Mouse (Mus musculus): ENCODE measurements around the gene Gm21983. TPM values are rescaled to one million over a fixed set of nuclear protein-coding genes. Genes with fewer than 3 reads are reported as not detected.

The Gm21983 gene
- total and polyA plus RNA-seq, 3 experiments: 0.22 TPM; not detected in 2

DNA sequence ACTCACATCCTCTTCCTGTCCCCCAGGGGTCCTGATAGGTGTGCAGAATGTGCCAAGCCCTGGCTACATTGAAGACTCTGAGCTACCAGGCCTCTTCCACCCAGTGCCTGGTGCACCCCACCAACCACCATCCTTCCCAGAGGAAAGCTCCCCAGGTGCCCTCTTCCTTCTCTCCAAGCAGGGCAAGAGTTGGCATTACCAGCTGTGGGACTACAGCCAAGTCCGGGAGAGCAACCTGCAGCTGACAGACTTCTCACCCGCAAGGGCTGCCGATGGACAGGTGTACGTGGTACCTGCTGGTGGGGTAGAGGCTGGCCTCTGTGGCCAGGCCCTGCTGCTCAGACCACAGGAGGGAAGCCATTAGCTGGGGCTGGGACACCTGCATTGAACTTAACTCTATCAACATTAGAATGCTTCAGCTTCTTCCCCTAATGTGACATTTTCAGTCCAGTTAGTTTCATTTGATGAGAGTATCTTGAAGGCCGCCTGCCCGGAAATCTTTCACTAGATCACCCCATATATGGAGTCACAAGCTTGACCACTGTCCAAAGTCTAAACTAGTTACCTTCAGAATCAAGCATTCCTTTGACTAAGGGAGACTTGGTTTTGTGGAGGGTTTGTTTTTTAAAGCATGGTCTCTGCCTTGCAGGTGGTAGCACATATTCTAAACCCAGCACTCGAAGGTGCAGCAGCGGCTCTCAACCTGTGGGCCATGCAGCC, 23.0 kb upstream of the Gm21983 start:
- DNase-seq (ENCODE audit: low read depth, low spot score): no peak
- no peaks in the 10 kb centered on the region for H3K27me3 ChIP-seq (ENCODE audit: control insufficient read depth in 1 of 2, insufficient read depth in 2 of 2, low read length in 2 of 2)
- H3K9ac ChIP-seq (ENCODE audit: control insufficient read depth, low read depth, low read length, poor library complexity, severe bottlenecking): no peak overlapping the region
- no peaks in the 10 kb centered on the region for H3K9me3 ChIP-seq (replicated peaks; ENCODE audit: insufficient read depth, low read length)
- no peaks in the 10 kb centered on the region; a peak in 1 of 4 replicates for H3K4me1 ChIP-seq (ENCODE audit: control insufficient read depth in 1 of 2, insufficient read depth in 2 of 2, low read length in 2 of 2)
- no peak overlapping the region for H3K4me3 ChIP-seq (ENCODE audit: control insufficient read depth in 1 of 2, insufficient read depth in 1 of 2, low read depth in 2 of 2, low read length in 2 of 2)
- TF ChIP-seq E2F4 (IDR thresholded peaks at IDR 0.05; ENCODE audit: borderline replicate concordance, low read depth, low read length) (no peak), MYC (IDR thresholded peaks at IDR 0.05; ENCODE audit: low read depth, low read length) (no peak), MYB (IDR thresholded peaks at IDR 0.05; ENCODE audit: low read depth, low read length) (no peak), SMC3 (IDR thresholded peaks at IDR 0.05; ENCODE audit: low read depth, low read length) (no peak), POLR2A (IDR thresholded peaks at IDR 0.05; ENCODE audit: control insufficient read depth in 1 of 2, insufficient read depth in 1 of 2, low read depth in 1 of 2, low read length in 2 of 2, poor library complexity in 1 of 2) (no peak), BHLHE40 (IDR thresholded peaks at IDR 0.05; ENCODE audit: borderline replicate concordance, low read depth, low read length) (no peak), HCFC1 (IDR thresholded peaks at IDR 0.05; ENCODE audit: low read depth, low read length) (no peak), MAFK (IDR thresholded peaks at IDR 0.05; ENCODE audit: borderline replicate concordance, low read depth, low read length) (no peak), RAD21 (IDR thresholded peaks at IDR 0.05; ENCODE audit: low read depth, low read length) (no peak), ETS1 (IDR thresholded peaks at IDR 0.05; ENCODE audit: low read depth, low read length) (no peak), MEF2A (IDR thresholded peaks at IDR 0.05; ENCODE audit: extremely low read depth, insufficient replicate concordance, low read depth, low read length, poor library complexity, severe bottlenecking) (no peak), NELFE (IDR thresholded peaks at IDR 0.05; ENCODE audit: low read depth, low read length) (no peak), EP300 (IDR thresholded peaks at IDR 0.05; ENCODE audit: low read depth in 1 of 2, low read length in 2 of 2) (no peak), KAT2A (conservative IDR thresholded peaks at IDR 0.05; ENCODE audit: low read depth, low read length) (no peak)
- no peaks in the 10 kb centered on the region for H3K79me2 ChIP-seq (ENCODE audit: control insufficient read depth, insufficient read depth, low read length, poor library complexity)
- H3K36me3 ChIP-seq (ENCODE audit: control insufficient read depth in 1 of 2, insufficient read depth in 2 of 2, low read length in 2 of 2): no peaks in the 10 kb centered on the region
- no peak overlapping the region for H3K27ac ChIP-seq (ENCODE audit: control insufficient read depth, low read depth, low read length)

DNA sequence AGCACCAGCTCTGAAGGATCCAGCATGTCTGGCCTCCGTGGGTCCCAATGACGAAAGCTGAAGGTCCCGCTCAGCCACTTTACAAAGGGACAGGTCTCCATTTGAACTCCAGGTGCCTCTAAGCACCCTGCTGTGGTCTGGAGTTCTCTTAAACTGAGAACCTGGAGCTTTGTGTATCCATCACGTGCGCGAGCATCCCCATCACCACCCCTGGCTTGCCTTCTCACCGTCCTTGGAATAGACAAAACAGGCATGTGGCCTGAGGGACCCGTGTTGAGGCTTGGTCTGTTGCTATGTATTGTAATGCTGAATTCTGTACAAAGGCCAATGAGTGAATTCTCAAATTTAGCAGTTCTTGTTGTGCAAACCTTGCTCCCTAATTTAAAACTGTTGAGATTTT, 17.9 kb upstream of the Gm21983 start:
- TF ChIP-seq TAL1 (IDR thresholded peaks at IDR 0.05; ENCODE audit: low read length) (no peak), GATA1 (IDR thresholded peaks at IDR 0.05; ENCODE audit: low read depth, low read length) (no peak), POLR2AphosphoS5 (IDR thresholded peaks at IDR 0.05; ENCODE audit: borderline replicate concordance, low read depth, low read length) (no peak), USF1 (IDR thresholded peaks at IDR 0.05; ENCODE audit: low read depth, low read length) (no peak), JUND (IDR thresholded peaks at IDR 0.05; ENCODE audit: low read depth, low read length) (no peak), MEF2A (IDR thresholded peaks at IDR 0.05; ENCODE audit: extremely low read depth, insufficient replicate concordance, low read depth, low read length, poor library complexity, severe bottlenecking) (no peak), ELF1 (IDR thresholded peaks at IDR 0.05; ENCODE audit: low read depth, low read length) (no peak), MXI1 (IDR thresholded peaks at IDR 0.05; ENCODE audit: low read depth, low read length) (no peak), NRF1 (IDR thresholded peaks at IDR 0.05; ENCODE audit: insufficient read depth, low read depth, low read length, poor library complexity, severe bottlenecking) (no peak), MAX (IDR thresholded peaks at IDR 0.05; ENCODE audit: low read length) (no peak), CTCF (IDR thresholded peaks at IDR 0.05 in 2 of 3, conservative IDR thresholded peaks at IDR 0.05 in 1 of 3; ENCODE audit: control insufficient read depth in 1 of 3, insufficient read depth in 1 of 3, low read depth in 2 of 3, low read length in 3 of 3, poor library complexity in 1 of 3, severe bottlenecking in 1 of 3) (no peak), UBTF (IDR thresholded peaks at IDR 0.05; ENCODE audit: borderline replicate concordance, insufficient read depth, low read depth, low read length) (no peak), ZC3H11A (IDR thresholded peaks at IDR 0.05; ENCODE audit: low read depth, low read length) (no peak), BHLHE40 (IDR thresholded peaks at IDR 0.05; ENCODE audit: borderline replicate concordance, low read depth, low read length) (no peak), RCOR1 (IDR thresholded peaks at IDR 0.05; ENCODE audit: low read depth, low read length) (no peak)
- Histone ChIP-seq H3K9ac (ENCODE audit: control insufficient read depth, low read depth, low read length, poor library complexity, severe bottlenecking) (no peak overlapping the region), H3K4me1 (ENCODE audit: control insufficient read depth in 1 of 2, insufficient read depth in 2 of 2, low read length in 2 of 2) (peaks cover 6 to 14% of the 10 kb centered on the region in 2 experiments; a peak in 3 of 4 replicates), H3K9me3 (replicated peaks; ENCODE audit: insufficient read depth, low read length) (no peaks in the 10 kb centered on the region), H3K36me3 (ENCODE audit: control insufficient read depth in 1 of 2, insufficient read depth in 2 of 2, low read length in 2 of 2) (peaks cover 11 to 16% of the 10 kb centered on the region in 2 experiments), H3K27me3 (ENCODE audit: control insufficient read depth in 1 of 2, insufficient read depth in 2 of 2, low read length in 2 of 2) (no peaks in the 10 kb centered on the region), H3K79me2 (ENCODE audit: control insufficient read depth, insufficient read depth, low read length, poor library complexity) (peaks cover 18% of the 10 kb centered on the region), H3K4me3 (ENCODE audit: control insufficient read depth in 1 of 2, insufficient read depth in 1 of 2, low read depth in 2 of 2, low read length in 2 of 2) (no peak overlapping the region), H3K27ac (ENCODE audit: control insufficient read depth, low read depth, low read length) (no peak overlapping the region)
- DNase-seq (ENCODE audit: low read depth, low spot score): no peak
